Mouse (Mus musculus) cerebellum, postnatal 25 days (tissue): ENCODE data around the gene Plekha6.

Experiments
- DNase-seq, 2 experiments: peaks; one replicate each; pipeline ENCODE4 v3.0.0; 2021; ENCODE audit warnings: mixed read lengths in 2 of 2

Plekha6 gene

GRCm38 (mm10) chr1:133215360-133215700, 51.3 kb downstream of the Plekha6 start:
- DNase-seq = no peak

DNA sequence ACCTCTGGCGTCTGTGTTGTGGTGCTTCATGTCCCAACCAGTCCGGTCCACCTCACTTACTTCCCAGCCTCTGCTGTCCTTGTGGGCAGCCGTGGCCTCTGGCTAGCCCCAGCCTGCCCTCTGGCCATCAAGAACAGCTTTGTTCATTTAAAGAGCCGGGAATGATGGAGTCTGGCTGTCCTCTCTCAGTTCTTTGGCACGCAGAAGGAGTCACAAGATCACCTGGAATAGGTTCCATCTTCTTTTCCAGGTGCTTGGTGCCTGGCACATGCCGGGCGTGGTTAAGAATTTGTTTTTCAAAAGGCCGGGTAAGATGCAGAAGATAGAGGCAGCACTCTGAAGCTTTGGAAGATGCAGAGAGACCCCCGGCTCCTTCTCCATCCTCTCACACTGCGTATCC, 51.7 kb downstream of the Plekha6 start:
- DNase-seq = no peak

GRCm38 (mm10) chr1:133217031-133217430, 53.0 kb downstream of the Plekha6 start:
- DNase-seq = no peak

DNA sequence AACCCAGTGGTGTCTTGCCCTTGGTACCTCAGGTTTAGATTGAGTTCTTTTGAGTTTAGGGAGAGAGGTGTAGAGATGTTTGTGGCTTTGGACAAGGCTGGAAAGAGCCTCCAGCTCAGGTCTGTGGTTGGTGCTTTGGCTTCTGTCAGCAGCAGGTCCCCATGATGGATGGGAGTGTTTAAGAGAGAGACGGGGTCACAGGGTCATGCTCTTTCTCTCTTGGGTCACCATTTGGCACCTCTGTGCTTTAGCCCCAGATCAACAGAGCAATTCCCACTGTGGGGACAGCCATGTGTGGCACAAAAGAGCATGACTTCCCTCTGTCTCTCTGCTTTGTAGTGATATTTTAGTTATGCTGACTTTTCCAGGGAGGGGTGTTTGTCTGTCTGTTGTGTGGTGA, 55.1 kb downstream of the Plekha6 start:
- DNase-seq = no peak

DNA sequence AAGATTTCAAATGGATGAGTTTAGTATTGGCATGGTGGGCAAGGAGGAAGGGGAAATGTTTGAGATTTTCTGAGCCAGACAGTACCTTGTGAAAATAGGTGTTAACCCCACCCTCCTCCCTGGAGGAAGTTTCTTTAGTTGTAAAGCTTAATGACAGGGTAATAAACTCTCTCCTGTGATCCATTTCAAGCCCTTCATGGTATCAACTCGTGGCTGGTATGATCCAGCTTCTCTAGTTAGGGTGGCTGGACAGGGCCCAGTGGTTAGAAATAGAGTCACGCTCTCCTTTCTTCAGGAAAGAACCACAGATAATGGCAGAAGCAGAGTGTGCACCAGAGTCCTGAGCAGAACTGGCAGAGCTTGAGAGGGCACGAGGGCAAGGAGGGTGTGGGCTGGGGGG, 57.4 kb downstream of the Plekha6 start:
- no peak for DNase-seq

- DNase-seq = no peak
Measured at GRCm38 (mm10) chr1:133222445-133222995, 58.5 kb downstream of the Plekha6 start.

DNA sequence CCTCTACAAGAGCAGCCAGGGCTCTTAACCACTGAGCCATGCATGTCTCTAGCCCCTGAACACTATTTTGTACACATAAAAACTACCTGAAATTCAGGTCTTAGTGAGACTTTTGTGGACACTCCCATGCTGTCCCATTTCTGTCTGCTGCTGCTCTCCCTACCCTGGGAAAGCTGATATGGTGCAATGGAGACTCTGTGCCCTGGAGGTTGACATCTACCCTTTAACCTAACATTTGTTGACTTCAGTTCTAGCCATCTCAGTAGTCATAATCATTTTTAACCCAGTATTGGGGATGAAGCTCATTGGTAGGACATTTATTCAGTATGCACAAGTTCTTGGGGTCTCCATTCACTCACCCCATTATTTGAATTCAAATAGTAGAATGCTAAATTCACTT, 60.7 kb downstream of the Plekha6 start:
- DNase-seq = no peak

- DNase-seq = no peak
Measured at GRCm38 (mm10) chr1:133225137-133225536, 61.1 kb downstream of the Plekha6 start.

GRCm38 (mm10) chr1:133225561-133225960, 61.6 kb downstream of the Plekha6 start:
- no peak for DNase-seq

GRCm38 (mm10) chr1:133225963-133226660, 62.1 kb downstream of the Plekha6 start:
- DNase-seq = peak; percentile 27 to 44

- DNase-seq = peak; percentile 55 to 72
Measured at GRCm38 (mm10) chr1:133226928-133227327, 62.9 kb downstream of the Plekha6 start.

- no peak for DNase-seq
Measured at GRCm38 (mm10) chr1:133227378-133227777, 63.4 kb downstream of the Plekha6 start.

GRCm38 (mm10) chr1:133228809-133229487, 64.9 kb downstream of the Plekha6 start:
- no peak for DNase-seq

DNA sequence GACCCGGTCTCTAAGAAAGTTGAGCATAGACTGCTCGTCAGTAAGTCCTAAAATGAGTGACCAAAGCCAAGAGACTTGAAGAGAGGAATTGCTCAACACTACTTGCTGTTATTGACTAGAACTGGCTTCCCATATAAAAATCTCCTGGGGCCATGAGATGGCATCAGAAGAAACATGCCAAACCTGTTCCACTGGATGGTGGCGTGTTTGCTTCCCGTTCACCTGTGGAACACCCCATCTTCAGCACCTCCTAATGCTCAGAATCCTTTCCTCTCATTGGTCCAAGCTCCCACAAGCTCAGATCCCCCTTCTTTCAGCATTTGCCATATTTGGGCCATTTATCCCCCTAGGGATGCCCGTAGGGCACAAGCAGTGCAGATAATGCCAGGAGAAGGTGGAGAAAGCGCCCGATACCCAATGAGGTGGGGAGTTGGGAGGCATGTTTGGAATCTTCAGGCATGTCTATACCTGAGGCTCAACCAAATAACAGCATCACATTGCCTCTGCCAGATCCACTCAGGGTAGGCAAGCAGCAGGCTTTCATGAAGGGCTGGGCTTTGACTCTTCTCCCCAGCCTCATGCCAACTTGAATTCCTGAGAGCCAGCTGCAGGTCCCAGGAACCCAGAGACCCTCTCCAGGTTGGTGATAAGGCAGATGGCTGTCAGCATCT, 67.6 kb downstream of the Plekha6 start:
- no peak for DNase-seq

- DNase-seq = no peak
Measured at GRCm38 (mm10) chr1:133235909-133236308, 71.9 kb downstream of the Plekha6 start.

GRCm38 (mm10) chr1:133236693-133237440, 72.9 kb downstream of the Plekha6 start:
- no peak for DNase-seq

GRCm38 (mm10) chr1:133237670-133238069, 73.7 kb downstream of the Plekha6 start:
- no peak for DNase-seq

DNA sequence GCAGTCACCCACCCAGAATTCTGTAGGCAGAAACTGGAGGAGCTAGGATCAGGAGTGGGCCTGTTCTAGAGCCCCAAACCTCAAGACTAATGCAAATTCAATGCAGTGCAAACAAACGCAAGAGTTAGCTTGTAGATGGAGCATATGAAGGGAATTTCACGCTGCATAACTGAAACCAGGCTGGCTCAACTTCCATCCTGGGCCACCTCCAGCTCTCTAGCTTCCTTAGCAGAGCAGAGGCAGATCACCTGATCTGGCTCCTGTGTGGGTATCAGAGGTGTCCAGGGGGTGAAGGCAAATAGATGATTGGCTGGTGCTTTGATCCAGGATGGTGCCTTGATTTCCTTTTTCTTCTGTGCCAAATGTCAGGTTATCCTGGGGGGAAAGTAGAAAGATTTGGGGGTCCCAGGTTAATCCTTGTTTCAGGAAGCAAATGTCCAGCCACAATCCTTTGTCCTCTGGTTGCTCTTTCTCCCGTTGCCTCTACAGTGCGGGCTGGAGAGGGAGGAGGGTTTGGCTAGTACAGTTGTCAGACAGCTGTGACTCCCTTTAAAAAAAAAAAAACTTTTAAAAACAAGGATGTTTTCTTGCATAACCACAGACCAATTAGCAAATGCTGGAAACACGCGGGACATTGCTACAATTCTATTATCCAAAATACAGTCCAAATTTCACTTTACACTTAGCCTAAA, 75.3 kb downstream of the Plekha6 start:
- no peak for DNase-seq

- DNase-seq = no peak
Measured at GRCm38 (mm10) chr1:133239813-133240160, 75.8 kb downstream of the Plekha6 start.

DNA sequence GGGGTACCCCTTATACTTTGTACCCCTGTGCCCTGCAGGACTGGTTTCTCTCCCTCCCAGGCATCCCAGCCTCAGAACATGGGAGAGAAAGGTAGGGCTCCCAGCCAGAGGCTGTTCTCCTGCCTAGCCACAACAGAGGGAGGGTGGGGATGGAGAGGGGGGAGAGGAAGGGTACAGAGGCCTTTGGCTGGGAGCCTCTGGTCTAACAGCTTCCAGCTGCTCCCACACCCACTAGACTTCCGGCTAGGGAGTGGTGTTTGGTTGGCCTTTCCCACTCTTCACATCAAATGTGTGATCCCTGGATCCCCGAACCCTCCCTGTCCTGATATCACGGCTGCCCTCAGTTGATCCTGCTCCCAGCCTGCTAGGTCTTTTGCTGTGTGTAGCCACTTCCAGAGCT, 76.9 kb downstream of the Plekha6 start:
- DNase-seq = no peak

GRCm38 (mm10) chr1:133244668-133245067, 80.7 kb downstream of the Plekha6 start:
- DNase-seq = no peak
